ENCODE assay signal across 8 mouse cellular contexts in genomic region chr5:129907775-129908174, GRCm38 (mm10). TPM values are rescaled to one million over a fixed set of nuclear protein-coding genes. Genes with fewer than 3 reads are reported as not detected.
DNase-seq lines count a peak whose midpoint lies in the region; ATAC-seq and TF ChIP-seq lines count a peak whose summit lies in the region.

No protein-coding gene starts in this region.

- peak overlapping the region; percentile 92 for H3K4me2 ChIP-seq in lung, embryonic 15.5 days
- peak overlapping the region; percentile 75 for H3K4me2 ChIP-seq in neural tube, embryonic 14.5 days (ENCODE audit: low read depth, low read length)

- H3K4me1 ChIP-seq in lung, embryonic 15.5 days = 0 out of 2 replicates have a peak, but pooled peaks cover 6% of the 10 kb centered on the region
- H3K4me1 ChIP-seq in embryonic fibroblast, embryonic 13.5 days (ENCODE audit: control insufficient read depth, insufficient read depth, low read length) = no peaks in the 10 kb centered on the region
- peaks cover 9% of the 10 kb centered on the region for H3K4me1 ChIP-seq in limb, embryonic 10.5 days
- H3K4me1 ChIP-seq in neural tube, embryonic 14.5 days (ENCODE audit: control insufficient read depth, insufficient read depth, low read length) = no peaks in the 10 kb centered on the region

- WGBS in lung, embryonic 15.5 days = 26% methylated on average over 4 of the region's 4 CpGs
- 39% methylated on average over 4 of the region's 4 CpGs for WGBS in limb, embryonic 10.5 days
- 35% methylated on average over 4 of the region's 4 CpGs for WGBS in neural tube, embryonic 14.5 days

- H3K27me3 ChIP-seq in lung, embryonic 15.5 days = no peaks in the 10 kb centered on the region
- peaks cover 8% of the 10 kb centered on the region; the same call in 1 of the 2 replicates for H3K27me3 ChIP-seq in limb, embryonic 10.5 days (ENCODE audit: low read depth, poor library complexity, severe bottlenecking)
- no peaks in the 10 kb centered on the region for H3K27me3 ChIP-seq in neural tube, embryonic 14.5 days (ENCODE audit: control insufficient read depth, insufficient read depth, low read length)

- no peak for TF ChIP-seq CTCF in embryonic fibroblast, embryonic 13.5 days (IDR thresholded peaks at IDR 0.05; ENCODE audit: borderline replicate concordance, insufficient read depth, low read length)

- no peak for ATAC-seq in lung, embryonic 15.5 days (ENCODE audit: borderline replicate concordance, extremely low read depth, low FRiP score, low TSS enrichment)
- no peak for ATAC-seq in neural tube, embryonic 14.5 days (ENCODE audit: low read depth)

- DNase-seq in lung, postnatal 14 days = no peak
- no peak for DNase-seq in limb, embryonic 10.5 days (ENCODE audit: low spot score)
- no peak for DNase-seq in right cerebral cortex, postnatal 36 days (ENCODE audit: low spot score in 2 of 2)
- DNase-seq in adrenal gland, postnatal 36 days = no peak
- DNase-seq in right cerebral cortex, postnatal 25 days = no peak

- H3K9ac ChIP-seq in lung, embryonic 15.5 days = peak overlapping the region; percentile 29
- peak overlapping the region; percentile 92 for H3K9ac ChIP-seq in neural tube, embryonic 14.5 days (replicated peaks; ENCODE audit: low read depth, low read length)

- no peak for TF ChIP-seq POLR2A in embryonic fibroblast, embryonic 13.5 days (IDR thresholded peaks at IDR 0.05; ENCODE audit: low read depth, low read length)

- H3K9me3 ChIP-seq in lung, embryonic 15.5 days = no peaks in the 10 kb centered on the region
- no peaks in the 10 kb centered on the region for H3K9me3 ChIP-seq in limb, embryonic 10.5 days (replicated peaks)
- no peaks in the 10 kb centered on the region for H3K9me3 ChIP-seq in neural tube, embryonic 14.5 days (ENCODE audit: control insufficient read depth, low read length)

- H3K4me3 ChIP-seq in lung, embryonic 15.5 days = peak overlapping the region; percentile 66
- H3K4me3 ChIP-seq in embryonic fibroblast, embryonic 13.5 days (ENCODE audit: insufficient read depth, low read length) = peak overlapping the region; percentile 72
- H3K4me3 ChIP-seq in limb, embryonic 10.5 days = peak overlapping the region; percentile 65
- H3K4me3 ChIP-seq in neural tube, embryonic 14.5 days (ENCODE audit: low read depth, low read length) = peak overlapping the region; percentile 65

- H3K27ac ChIP-seq in lung, embryonic 15.5 days = no peak overlapping the region
- H3K27ac ChIP-seq in embryonic fibroblast, embryonic 13.5 days (ENCODE audit: insufficient read depth, low read length) = no peak overlapping the region
- H3K27ac ChIP-seq in limb, embryonic 10.5 days = peak overlapping the region; percentile 89
- H3K27ac ChIP-seq in neural tube, embryonic 14.5 days (ENCODE audit: low read depth, low read length) = peak overlapping the region; percentile 98

- H3K36me3 ChIP-seq in lung, embryonic 15.5 days = no peaks in the 10 kb centered on the region; the same call in 1 of the 2 replicates
- peaks cover 16% of the 10 kb centered on the region for H3K36me3 ChIP-seq in limb, embryonic 10.5 days
- 0 out of 2 replicates have a peak, but pooled peaks cover 4% of the 10 kb centered on the region for H3K36me3 ChIP-seq in neural tube, embryonic 14.5 days (ENCODE audit: control insufficient read depth, insufficient read depth, low read length)

RNA-seq across cellular contexts. Expression of gene Nupr1l, which starts 0.6 kb away (rescaled TPM):
- polyA plus RNA-seq in lung, embryonic 15.5 days (2015; fragmentation: Nextera tagmentation; extraction: Ambion mirVana) = 2.3 and 2.7 TPM in 2 replicates
- polyA plus RNA-seq in embryonic fibroblast, embryonic 13.5 days (2011; ENCODE audit: insufficient read length, low read depth, missing spikeins) = 2.0 TPM in 1 of 2 replicates, not detected in the other
- polyA plus RNA-seq in limb, embryonic 10.5 days (2016; fragmentation: Nextera tagmentation; extraction: Ambion mirVana) = 2.7 and 4.5 TPM in 2 replicates
- 3.7 and 3.8 TPM in 2 replicates for polyA plus RNA-seq in neural tube, embryonic 14.5 days (2014; fragmentation: Nextera tagmentation; extraction: Ambion mirVana)
- 1 to 10 TPM; 4.3 to 6.1 TPM for total RNA-seq in adrenal gland, postnatal 36 days (2021)

RNA-seq across cellular contexts. Expression of gene Phkg1, which starts 9.4 kb away (rescaled TPM):
- polyA plus RNA-seq in lung, embryonic 15.5 days (2015; fragmentation: Nextera tagmentation; extraction: Ambion mirVana) = 0.21 and 0.24 TPM in 2 replicates
- polyA plus RNA-seq in embryonic fibroblast, embryonic 13.5 days (2011; ENCODE audit: insufficient read length, low read depth, missing spikeins) = 0.80 and 1.3 TPM in 2 replicates
- 0.20 and 0.31 TPM in 2 replicates for polyA plus RNA-seq in limb, embryonic 10.5 days (2016; fragmentation: Nextera tagmentation; extraction: Ambion mirVana)
- 0.58 and 0.92 TPM in 2 replicates for polyA plus RNA-seq in neural tube, embryonic 14.5 days (2014; fragmentation: Nextera tagmentation; extraction: Ambion mirVana)
- total RNA-seq in adrenal gland, postnatal 36 days (2021) = 1 to 10 TPM; 1.4 to 4.3 TPM

RNA-seq across cellular contexts. Expression of gene Zbed5, which starts 12.3 kb away (rescaled TPM):
- polyA plus RNA-seq in lung, embryonic 15.5 days (2015; fragmentation: Nextera tagmentation; extraction: Ambion mirVana) = 4.6 and 5.1 TPM in 2 replicates
- polyA plus RNA-seq in embryonic fibroblast, embryonic 13.5 days (2011; ENCODE audit: insufficient read length, low read depth, missing spikeins) = 3.1 and 3.4 TPM in 2 replicates
- 10.1 and 12.2 TPM in 2 replicates for polyA plus RNA-seq in limb, embryonic 10.5 days (2016; fragmentation: Nextera tagmentation; extraction: Ambion mirVana)
- 14.9 and 18.6 TPM in 2 replicates for polyA plus RNA-seq in neural tube, embryonic 14.5 days (2014; fragmentation: Nextera tagmentation; extraction: Ambion mirVana)
- 1 to 10 TPM in 1 of 2 experiments, under 1 TPM in 1; 0.99 to 2.3 TPM for total RNA-seq in adrenal gland, postnatal 36 days (2021)

RNA-seq across cellular contexts. Expression of gene Chchd2, which starts 20.5 kb away (rescaled TPM):
- polyA plus RNA-seq in lung, embryonic 15.5 days (2015; fragmentation: Nextera tagmentation; extraction: Ambion mirVana) = 847 and 887 TPM in 2 replicates
- 318 and 322 TPM in 2 replicates for polyA plus RNA-seq in embryonic fibroblast, embryonic 13.5 days (2011; ENCODE audit: insufficient read length, low read depth, missing spikeins)
- polyA plus RNA-seq in limb, embryonic 10.5 days (2016; fragmentation: Nextera tagmentation; extraction: Ambion mirVana) = 1,262 and 1,296 TPM in 2 replicates
- polyA plus RNA-seq in neural tube, embryonic 14.5 days (2014; fragmentation: Nextera tagmentation; extraction: Ambion mirVana) = 717 and 752 TPM in 2 replicates
- 1,000 to 10,000 TPM; 1,014 to 1,053 TPM for total RNA-seq in adrenal gland, postnatal 36 days (2021)

RNA-seq across cellular contexts. Expression of gene Vkorc1l1, which starts 34.0 kb away (rescaled TPM):
- polyA plus RNA-seq in lung, embryonic 15.5 days (2015; fragmentation: Nextera tagmentation; extraction: Ambion mirVana) = 24.8 and 27.2 TPM in 2 replicates
- 45.1 and 54.4 TPM in 2 replicates for polyA plus RNA-seq in embryonic fibroblast, embryonic 13.5 days (2011; ENCODE audit: insufficient read length, low read depth, missing spikeins)
- 34.4 and 36.7 TPM in 2 replicates for polyA plus RNA-seq in limb, embryonic 10.5 days (2016; fragmentation: Nextera tagmentation; extraction: Ambion mirVana)
- 26.2 and 31.5 TPM in 2 replicates for polyA plus RNA-seq in neural tube, embryonic 14.5 days (2014; fragmentation: Nextera tagmentation; extraction: Ambion mirVana)
- total RNA-seq in adrenal gland, postnatal 36 days (2021) = 10 to 100 TPM; 31.9 to 38.5 TPM

Comparison
In these comparisons a context has a peak if more than half of its experiments do, and no peak if none do; other contexts are left out.
1. H3K27ac ChIP-seq: peak in limb, embryonic 10.5 days (single experiment) and neural tube, embryonic 14.5 days (single experiment); none in lung, embryonic 15.5 days (single experiment) and embryonic fibroblast, embryonic 13.5 days (single experiment).
2. Peak in every context shown above with its lines, with median percentiles within 50 percentile points of each other: H3K4me3 ChIP-seq.